Mouse (Mus musculus): ENCODE data around the gene Snrpg. TPM values are rescaled to one million over a fixed set of nuclear protein-coding genes. Genes with fewer than 3 reads are reported as not detected.
A peak's percentile ranks its signal among the peaks of the same experiment; 100 is the strongest.

The Snrpg gene
- polyA plus RNA-seq, 1 experiment from 2014 or later: 261 TPM

GRCm38 (mm10) chr6:86387313-86387712 is 16.2 kb downstream of the Snrpg start:
- H3K27me3 ChIP-seq: no peaks in the 10 kb centered on the region
- no peak overlapping the region for H3K4me3 ChIP-seq
- peaks cover 53% of the 10 kb centered on the region for H3K36me3 ChIP-seq
- H3K9me3 ChIP-seq (replicated peaks): no peaks in the 10 kb centered on the region
- no peak overlapping the region for H3K9ac ChIP-seq
- no peaks in the 10 kb centered on the region for H3K4me1 ChIP-seq (replicated peaks)
- H3K4me2 ChIP-seq: no peak overlapping the region
- WGBS: 73% methylated on average over 12 of the region's 12 CpGs
- ATAC-seq (replicated peaks; ENCODE audit: insufficient number of reproducible peaks, insufficient read depth, low FRiP score, low read depth): no peak
- H3K27ac ChIP-seq: no peak overlapping the region

GRCm38 (mm10) chr6:86388461-86388860 is 17.4 kb downstream of the Snrpg start:
- H3K27ac ChIP-seq: no peak overlapping the region
- WGBS: 64% methylated on average over 18 of the region's 18 CpGs
- no peak overlapping the region for H3K9ac ChIP-seq
- ATAC-seq (replicated peaks; ENCODE audit: insufficient number of reproducible peaks, insufficient read depth, low FRiP score, low read depth): no peak
- peaks cover 54% of the 10 kb centered on the region for H3K36me3 ChIP-seq
- H3K4me1 ChIP-seq (replicated peaks): no peaks in the 10 kb centered on the region
- no peaks in the 10 kb centered on the region for H3K9me3 ChIP-seq (replicated peaks)
- H3K27me3 ChIP-seq: no peaks in the 10 kb centered on the region
- H3K4me3 ChIP-seq: no peak overlapping the region
- no peak overlapping the region for H3K4me2 ChIP-seq

- Histone ChIP-seq H3K4me1 (replicated peaks) (peaks cover 19% of the 10 kb centered on the region), H3K9me3 (replicated peaks) (no peaks in the 10 kb centered on the region), H3K4me3 (no peak overlapping the region), H3K4me2 (no peak overlapping the region), H3K27me3 (no peaks in the 10 kb centered on the region), H3K27ac (no peak overlapping the region), H3K36me3 (peaks cover 53% of the 10 kb centered on the region), H3K9ac (no peak overlapping the region)
- WGBS: 95% methylated on average over 5 of the region's 5 CpGs
- no peak for ATAC-seq (replicated peaks; ENCODE audit: insufficient number of reproducible peaks, insufficient read depth, low FRiP score, low read depth)
These were observed 20.2 kb downstream of the Snrpg start for GRCm38 (mm10) chr6:86391326-86391725.

- H3K4me2 ChIP-seq: no peak overlapping the region
- ATAC-seq (replicated peaks; ENCODE audit: insufficient number of reproducible peaks, insufficient read depth, low FRiP score, low read depth): no peak
- peaks cover 45% of the 10 kb centered on the region for H3K36me3 ChIP-seq
These were observed 22.1 kb downstream of the Snrpg start for GRCm38 (mm10) chr6:86393187-86393586.

GRCm38 (mm10) chr6:86394078-86394720 is 23.1 kb downstream of the Snrpg start:
- Histone ChIP-seq H3K9ac (no peak overlapping the region), H3K27ac (no peak overlapping the region), H3K36me3 (peaks cover 35% of the 10 kb centered on the region), H3K4me2 (no peak overlapping the region), H3K9me3 (replicated peaks) (no peaks in the 10 kb centered on the region), H3K27me3 (no peaks in the 10 kb centered on the region), H3K4me3 (no peak overlapping the region), H3K4me1 (replicated peaks) (peaks cover 25% of the 10 kb centered on the region)
- ATAC-seq (replicated peaks; ENCODE audit: insufficient number of reproducible peaks, insufficient read depth, low FRiP score, low read depth): no peak
- WGBS: 87% methylated on average over 17 of the region's 17 CpGs

More at GRCm38 (mm10) chr6:86393187-86393586, 22.1 kb downstream of the Snrpg start:
- no peak overlapping the region for H3K4me3 ChIP-seq
- H3K27ac ChIP-seq: no peak overlapping the region
- H3K9ac ChIP-seq: no peak overlapping the region
- no peaks in the 10 kb centered on the region for H3K9me3 ChIP-seq (replicated peaks)
- no peaks in the 10 kb centered on the region for H3K27me3 ChIP-seq
- 90% methylated on average over 1 of the region's 1 CpGs for WGBS
- peaks cover 25% of the 10 kb centered on the region for H3K4me1 ChIP-seq (replicated peaks)

GRCm38 (mm10) chr6:86395021-86395420 is 23.9 kb downstream of the Snrpg start:
- WGBS: 65% methylated on average over 9 of the region's 9 CpGs
- Histone ChIP-seq H3K27me3 (no peaks in the 10 kb centered on the region), H3K4me1 (replicated peaks) (peaks cover 25% of the 10 kb centered on the region), H3K9ac (no peak overlapping the region), H3K4me2 (peak overlapping the region; percentile 78), H3K36me3 (peaks cover 27% of the 10 kb centered on the region), H3K9me3 (replicated peaks) (no peaks in the 10 kb centered on the region), H3K27ac (no peak overlapping the region; the same call in 1 of the 2 replicates), H3K4me3 (0 out of 2 replicates have a peak overlapping the region, but pooled peaks have one; percentile 9)
- ATAC-seq (replicated peaks; ENCODE audit: insufficient number of reproducible peaks, insufficient read depth, low FRiP score, low read depth): no peak

GRCm38 (mm10) chr6:86395969-86396368 is 24.9 kb downstream of the Snrpg start:
- no peaks in the 10 kb centered on the region for H3K9me3 ChIP-seq (replicated peaks)
- peak overlapping the region; percentile 85 for H3K27ac ChIP-seq
- H3K27me3 ChIP-seq: no peaks in the 10 kb centered on the region
- H3K4me2 ChIP-seq: peak overlapping the region; percentile 78
- peak overlapping the region; percentile 88 for H3K9ac ChIP-seq
- peaks cover 28% of the 10 kb centered on the region for H3K4me1 ChIP-seq (replicated peaks)
- H3K4me3 ChIP-seq: peak overlapping the region; percentile 76
- H3K36me3 ChIP-seq: peaks cover 18% of the 10 kb centered on the region
- no peak for ATAC-seq (replicated peaks; ENCODE audit: insufficient number of reproducible peaks, insufficient read depth, low FRiP score, low read depth)
- WGBS: 25% methylated on average over 10 of the region's 10 CpGs

GRCm38 (mm10) chr6:86396581-86397256 is 25.6 kb downstream of the Snrpg start, which contains the start of gene Pcyox1:
Gene Pcyox1, minus strand, starts transcription at chr6:86397154.
- peaks cover 29% of the 10 kb centered on the region for H3K4me1 ChIP-seq (replicated peaks)
- H3K4me3 ChIP-seq: peak within 1 kb of the TSS; percentile 76
- no peaks in the 10 kb centered on the region for H3K9me3 ChIP-seq (replicated peaks)
- peak within 1 kb of the TSS; percentile 88 for H3K9ac ChIP-seq
- under 1% methylated on average over 49 of the region's 51 CpGs for WGBS
- peak; percentile 95 for ATAC-seq (replicated peaks; ENCODE audit: insufficient number of reproducible peaks, insufficient read depth, low FRiP score, low read depth)
- no peaks in the 10 kb centered on the region for H3K27me3 ChIP-seq
- H3K4me2 ChIP-seq: peak within 1 kb of the TSS; percentile 78
- peaks cover 10% of the 10 kb centered on the region for H3K36me3 ChIP-seq
- H3K27ac ChIP-seq: peak within 1 kb of the TSS; percentile 85

- Histone ChIP-seq H3K4me1 (replicated peaks) (peaks cover 29% of the 10 kb centered on the region), H3K9ac (peak overlapping the region; percentile 88), H3K27me3 (no peaks in the 10 kb centered on the region), H3K9me3 (replicated peaks) (no peaks in the 10 kb centered on the region), H3K4me2 (peak overlapping the region; percentile 78), H3K27ac (peak overlapping the region; percentile 85), H3K4me3 (peak overlapping the region; percentile 76), H3K36me3 (peaks cover 3% of the 10 kb centered on the region; the same call in 1 of the 2 replicates)
- 3% methylated on average over 14 of the region's 14 CpGs for WGBS
- ATAC-seq (replicated peaks; ENCODE audit: insufficient number of reproducible peaks, insufficient read depth, low FRiP score, low read depth): no peak
These were observed 26.3 kb downstream of the Snrpg start for GRCm38 (mm10) chr6:86397257-86397980.

- no peaks in the 10 kb centered on the region for H3K27me3 ChIP-seq
- peaks cover 31% of the 10 kb centered on the region for H3K4me1 ChIP-seq (replicated peaks)
- H3K36me3 ChIP-seq: no peaks in the 10 kb centered on the region; the same call in 1 of the 2 replicates
- WGBS: 80% methylated on average over 2 of the region's 2 CpGs
- ATAC-seq (replicated peaks; ENCODE audit: insufficient number of reproducible peaks, insufficient read depth, low FRiP score, low read depth): no peak
- H3K9ac ChIP-seq: no peak overlapping the region
- no peak overlapping the region for H3K4me2 ChIP-seq
- no peaks in the 10 kb centered on the region for H3K9me3 ChIP-seq (replicated peaks)
- H3K27ac ChIP-seq: no peak overlapping the region
- H3K4me3 ChIP-seq: no peak overlapping the region
These were observed 27.9 kb downstream of the Snrpg start for GRCm38 (mm10) chr6:86398986-86399385.

GRCm38 (mm10) chr6:86399995-86400394 is 28.9 kb downstream of the Snrpg start:
- no peak overlapping the region for H3K27ac ChIP-seq
- no peak for ATAC-seq (replicated peaks; ENCODE audit: insufficient number of reproducible peaks, insufficient read depth, low FRiP score, low read depth)
- WGBS: 75% methylated on average over 2 of the region's 2 CpGs
- no peaks in the 10 kb centered on the region for H3K27me3 ChIP-seq
- H3K4me3 ChIP-seq: no peak overlapping the region
- no peaks in the 10 kb centered on the region for H3K9me3 ChIP-seq (replicated peaks)
- no peak overlapping the region for H3K4me2 ChIP-seq
- H3K4me1 ChIP-seq (replicated peaks): peaks cover 24% of the 10 kb centered on the region
- no peak overlapping the region for H3K9ac ChIP-seq
- no peaks in the 10 kb centered on the region for H3K36me3 ChIP-seq
